ENCODE assay signal across 10 mouse cellular contexts in genomic region chr4:134851236-134851635, GRCm38 (mm10). TPM values are rescaled to one million over a fixed set of nuclear protein-coding genes. Genes with fewer than 3 reads are reported as not detected.
DNase-seq lines count a peak whose midpoint lies in the region; ATAC-seq and TF ChIP-seq lines count a peak whose summit lies in the region.
"Had no signal": no experiment of that assay in that cellular context is flagged by ENCODE, and none has a peak within 500 bp of the region (broad histone marks: within the 10 kb centered on the region; RNA-seq: fewer than 3 reads in every experiment).

No protein-coding gene starts in this region.

- ATAC-seq in erythroblast, adult 5-6 weeks (replicated peaks; ENCODE audit: low FRiP score, poor library complexity, severe bottlenecking) = no peak
- no peak for ATAC-seq in forebrain, postnatal 0 days
- no peak for ATAC-seq in liver, embryonic 16.5 days (ENCODE audit: low read depth)

- no peak overlapping the region for H3K9ac ChIP-seq in forebrain, postnatal 0 days
- peak overlapping the region; percentile 95 for H3K9ac ChIP-seq in liver, embryonic 16.5 days (ENCODE audit: low read depth, low read length)

- H3K27me3 ChIP-seq in erythroblast, embryonic 14.5 days (ENCODE audit: control insufficient read depth) = peaks cover 5% of the 10 kb centered on the region
- H3K27me3 ChIP-seq in forebrain, postnatal 0 days (ENCODE audit: insufficient read depth, low read length) = no peaks in the 10 kb centered on the region; the same call in 1 of the 2 replicates
- no peaks in the 10 kb centered on the region for H3K27me3 ChIP-seq in liver, embryonic 16.5 days (ENCODE audit: control insufficient read depth, insufficient read depth, low read depth, low read length)

- peak; percentile 51 for DNase-seq in A20 (ENCODE audit: low read depth, low spot score)
- no peak for DNase-seq in forebrain, postnatal 0 days
- no peak for DNase-seq in testis, postnatal 10 days (ENCODE audit: low spot score)
- DNase-seq in ovary, adult 18-20 months (ENCODE audit: low spot score) = no peak
- DNase-seq in left cerebral cortex, adult 18-20 months (ENCODE audit: low spot score in 2 of 2) = no peak

- no peaks in the 10 kb centered on the region for H3K9me3 ChIP-seq in erythroblast, embryonic 14.5 days (ENCODE audit: control insufficient read depth, low read length)
- H3K9me3 ChIP-seq in forebrain, postnatal 0 days (ENCODE audit: low read length) = no peaks in the 10 kb centered on the region
- no peaks in the 10 kb centered on the region for H3K9me3 ChIP-seq in liver, embryonic 16.5 days (replicated peaks; ENCODE audit: control insufficient read depth, low read length)

- H3K4me3 ChIP-seq in erythroblast, embryonic 14.5 days (replicated peaks) = peak overlapping the region; percentile 96
- H3K4me3 ChIP-seq in forebrain, postnatal 0 days (ENCODE audit: low read depth, low read length) = peak overlapping the region; percentile 99
- H3K4me3 ChIP-seq in liver, embryonic 16.5 days (ENCODE audit: low read depth, low read length) = peak overlapping the region; percentile 94

- H3K36me3 ChIP-seq in erythroblast, embryonic 14.5 days (ENCODE audit: control insufficient read depth) = peaks cover 52% of the 10 kb centered on the region
- no peaks in the 10 kb centered on the region for H3K36me3 ChIP-seq in forebrain, postnatal 0 days (ENCODE audit: insufficient read depth)
- no peaks in the 10 kb centered on the region for H3K36me3 ChIP-seq in liver, embryonic 16.5 days (ENCODE audit: control insufficient read depth, insufficient read depth)

- H3K4me2 ChIP-seq in forebrain, postnatal 0 days (ENCODE audit: low read depth) = peak overlapping the region; percentile 63
- peak overlapping the region; percentile 80 for H3K4me2 ChIP-seq in liver, embryonic 16.5 days (ENCODE audit: low read depth, low read length)

- no peak for TF ChIP-seq CTCF in forebrain, postnatal 0 days (IDR thresholded peaks at IDR 0.05; ENCODE audit: low read depth)

- H3K4me1 ChIP-seq in erythroblast, embryonic 14.5 days (ENCODE audit: control insufficient read depth) = peaks cover 61% of the 10 kb centered on the region
- peaks cover 15% of the 10 kb centered on the region for H3K4me1 ChIP-seq in forebrain, postnatal 0 days (ENCODE audit: insufficient read depth)
- H3K4me1 ChIP-seq in liver, embryonic 16.5 days (ENCODE audit: control insufficient read depth, low read depth, low read length) = peaks cover 40% of the 10 kb centered on the region

- 24% methylated on average over 2 of the region's 2 CpGs for WGBS in forebrain, postnatal 0 days
- WGBS in liver, embryonic 16.5 days (ENCODE audit: insufficient replicate concordance) = 67% methylated on average over 2 of the region's 2 CpGs

- no peak overlapping the region for H3K27ac ChIP-seq in forebrain, postnatal 0 days (ENCODE audit: low read depth, low read length)
- H3K27ac ChIP-seq in liver, embryonic 16.5 days (ENCODE audit: low read length) = no peak overlapping the region; the same call in 1 of the 2 replicates
- H3K27ac ChIP-seq: macrophage had no signal

RNA-seq across cellular contexts. Expression of gene Maco1, which starts 1.9 kb away (rescaled TPM):
- 1.4 and 1.5 TPM in 2 replicates for polyA plus RNA-seq in erythroblast, embryonic 14.5 days (2012)
- total RNA-seq in erythroblast, adult 5-6 weeks (2015; ENCODE audit: low replicate concordance) = 13.0 and 19.4 TPM in 2 replicates
- 36.0 and 39.9 TPM in 2 replicates for total RNA-seq in erythroblast, adult 5-6 weeks (2017; ENCODE audit: low replicate concordance)
- total RNA-seq in forebrain, postnatal 0 days (2014; rRNA removed) = 84.2 and 103 TPM in 2 replicates
- polyA plus RNA-seq in forebrain, postnatal 0 days (2015; fragmentation: Nextera tagmentation; extraction: Ambion mirVana) = 55.1 and 78.4 TPM in 2 replicates
- polyA plus RNA-seq in liver, embryonic 16.5 days (2015; fragmentation: Nextera tagmentation; extraction: Ambion mirVana) = 16.0 and 16.8 TPM in 2 replicates
- 10 to 100 TPM; 55.2 to 55.3 TPM for total RNA-seq in left cerebral cortex, adult 18-20 months (2021)

RNA-seq across cellular contexts. Expression of gene Rhd, which starts 13.1 kb away (rescaled TPM):
- 54.9 and 73.6 TPM in 2 replicates for polyA plus RNA-seq in erythroblast, embryonic 14.5 days (2012)
- 408 and 436 TPM in 2 replicates for total RNA-seq in erythroblast, adult 5-6 weeks (2015; ENCODE audit: low replicate concordance)
- 820 and 839 TPM in 2 replicates for total RNA-seq in erythroblast, adult 5-6 weeks (2017; ENCODE audit: low replicate concordance)
- total RNA-seq in forebrain, postnatal 0 days (2014; rRNA removed) = 0.19 and 0.38 TPM in 2 replicates
- 0.14 and 0.70 TPM in 2 replicates for polyA plus RNA-seq in forebrain, postnatal 0 days (2015; fragmentation: Nextera tagmentation; extraction: Ambion mirVana)
- polyA plus RNA-seq in liver, embryonic 16.5 days (2015; fragmentation: Nextera tagmentation; extraction: Ambion mirVana) = 522 and 550 TPM in 2 replicates
- total RNA-seq in left cerebral cortex, adult 18-20 months (2021) = not detected
- polyA plus RNA-seq: macrophage; small intestine, adult 2 months had no signal

Comparison
In these comparisons a context has a peak if more than half of its experiments do, and no peak if none do; other contexts are left out.
1. RNA of gene Rhd, which starts 13.1 kb away (total RNA-seq): 408 to 839 TPM in erythroblast, adult 5-6 weeks; 0.19 to 0.38 TPM in forebrain, postnatal 0 days and not detected in left cerebral cortex, adult 18-20 months; every median in the first group is over 100 times any median in the second.
2. Peak in every context shown above with its lines, with median percentiles within 50 percentile points of each other: H3K4me3 ChIP-seq.